Mouse (Mus musculus): Measurements from ENCODE around the gene Zfp286. TPM values are rescaled to one million over a fixed set of nuclear protein-coding genes. Genes with fewer than 3 reads are reported as not detected.
A peak's percentile ranks its signal among the peaks of the same experiment; 100 is the strongest.
"Not testable (repeated sequence)": the region's sequence is repeated elsewhere in the genome, so short reads cannot be mapped to it uniquely, and the experiment has no call there.

The Zfp286 gene
- polyA plus RNA-seq, 1 experiment from 2014 or later: 34.9 TPM

GRCm38 (mm10) chr11:62760755-62761457, 28.4 kb downstream of the Zfp286 start:
- peaks cover 11% of the 10 kb centered on the region; the same call in 1 of the 2 replicates for H3K4me1 ChIP-seq
- ATAC-seq: no peak
- peaks cover 8% of the 10 kb centered on the region for H3K27me3 ChIP-seq
- no peaks in the 10 kb centered on the region for H3K36me3 ChIP-seq (ENCODE audit: poor library complexity, severe bottlenecking)
- no peak overlapping the region for H3K4me3 ChIP-seq
- no peak overlapping the region for H3K27ac ChIP-seq
- no peaks in the 10 kb centered on the region for H3K9me3 ChIP-seq (replicated peaks)
- no peak overlapping the region for H3K4me2 ChIP-seq
- no peak overlapping the region for H3K9ac ChIP-seq
- WGBS: 73% methylated on average over 9 of the region's 9 CpGs

GRCm38 (mm10) chr11:62758491-62758890, 30.8 kb downstream of the Zfp286 start:
- 73% methylated on average over 11 of the region's 11 CpGs for WGBS
- Histone ChIP-seq H3K4me2 (no peak overlapping the region), H3K9ac (no peak overlapping the region), H3K27me3 (peaks cover 13% of the 10 kb centered on the region), H3K27ac (no peak overlapping the region), H3K4me1 (peaks cover 11% of the 10 kb centered on the region; the same call in 1 of the 2 replicates), H3K36me3 (ENCODE audit: poor library complexity, severe bottlenecking) (no peaks in the 10 kb centered on the region), H3K4me3 (no peak overlapping the region), H3K9me3 (replicated peaks) (no peaks in the 10 kb centered on the region)
- no peak for ATAC-seq

GRCm38 (mm10) chr11:62757906-62758305, 31.4 kb downstream of the Zfp286 start:
- Histone ChIP-seq H3K27ac (no peak overlapping the region), H3K4me3 (no peak overlapping the region), H3K9ac (0 out of 2 replicates have a peak overlapping the region, but pooled peaks have one; percentile 52), H3K4me1 (peaks cover 11% of the 10 kb centered on the region; the same call in 1 of the 2 replicates), H3K27me3 (peaks cover 13% of the 10 kb centered on the region), H3K36me3 (ENCODE audit: poor library complexity, severe bottlenecking) (no peaks in the 10 kb centered on the region), H3K4me2 (no peak overlapping the region), H3K9me3 (replicated peaks) (no peaks in the 10 kb centered on the region)
- no peak for ATAC-seq
- WGBS: 85% methylated on average over 6 of the region's 6 CpGs

- peak overlapping the region; percentile 63 for H3K4me2 ChIP-seq
- ATAC-seq: no peak; the same call in 1 of the 2 replicates
- no peak overlapping the region for H3K27ac ChIP-seq
- 8% methylated on average over 7 of the region's 7 CpGs for WGBS
- peaks cover 13% of the 10 kb centered on the region for H3K27me3 ChIP-seq
- peak overlapping the region; percentile 52 for H3K9ac ChIP-seq
- H3K4me1 ChIP-seq: peaks cover 11% of the 10 kb centered on the region; the same call in 1 of the 2 replicates
- no peaks in the 10 kb centered on the region for H3K9me3 ChIP-seq (replicated peaks)
- peak overlapping the region; percentile 38 for H3K4me3 ChIP-seq
- no peaks in the 10 kb centered on the region for H3K36me3 ChIP-seq (ENCODE audit: poor library complexity, severe bottlenecking)
Measured at GRCm38 (mm10) chr11:62757143-62757507, 32.1 kb downstream of the Zfp286 start.

- peak overlapping the region; percentile 63 for H3K4me2 ChIP-seq
- H3K4me1 ChIP-seq: peaks cover 11% of the 10 kb centered on the region; the same call in 1 of the 2 replicates
- H3K4me3 ChIP-seq: peak overlapping the region; percentile 38
- H3K27ac ChIP-seq: no peak overlapping the region
- peaks cover 13% of the 10 kb centered on the region for H3K27me3 ChIP-seq
- H3K36me3 ChIP-seq (ENCODE audit: poor library complexity, severe bottlenecking): no peaks in the 10 kb centered on the region
- peak; percentile 98 for ATAC-seq
- H3K9ac ChIP-seq: peak overlapping the region; percentile 52
- no peaks in the 10 kb centered on the region for H3K9me3 ChIP-seq (replicated peaks)
- 8% methylated on average over 36 of the region's 36 CpGs for WGBS
Measured at GRCm38 (mm10) chr11:62756456-62757142, 32.7 kb downstream of the Zfp286 start.

- H3K4me2 ChIP-seq: no peak within 1 kb of the TSS
- H3K27me3 ChIP-seq: peaks cover 9% of the 10 kb centered on the region
- ATAC-seq: no peak
- H3K27ac ChIP-seq: no peak within 1 kb of the TSS
- no peaks in the 10 kb centered on the region for H3K36me3 ChIP-seq (ENCODE audit: poor library complexity, severe bottlenecking)
- no peak within 1 kb of the TSS for H3K4me3 ChIP-seq
- H3K9me3 ChIP-seq (replicated peaks): no peaks in the 10 kb centered on the region
- H3K4me1 ChIP-seq: peaks cover 11% of the 10 kb centered on the region; the same call in 1 of the 2 replicates
- 91% methylated on average over 8 of the region's 8 CpGs for WGBS
- H3K9ac ChIP-seq: no peak within 1 kb of the TSS
Measured at GRCm38 (mm10) chr11:62752780-62753179, 36.5 kb downstream of the Zfp286 start, which contains the start of gene Gm10428. Gene Gm10428, plus strand, starts transcription at chr11:62753100.

GRCm38 (mm10) chr11:62752191-62752590, 37.1 kb downstream of the Zfp286 start:
- no peak overlapping the region for H3K9ac ChIP-seq
- no peaks in the 10 kb centered on the region for H3K9me3 ChIP-seq (replicated peaks)
- H3K4me3 ChIP-seq: no peak overlapping the region
- WGBS: 65% methylated on average over 11 of the region's 11 CpGs
- no peaks in the 10 kb centered on the region for H3K36me3 ChIP-seq (ENCODE audit: poor library complexity, severe bottlenecking)
- peaks cover 7% of the 10 kb centered on the region; the same call in 1 of the 2 replicates for H3K4me1 ChIP-seq
- H3K4me2 ChIP-seq: no peak overlapping the region
- H3K27ac ChIP-seq: no peak overlapping the region
- peaks cover 7% of the 10 kb centered on the region; the same call in 1 of the 2 replicates for H3K27me3 ChIP-seq
- no peak for ATAC-seq

- H3K9ac ChIP-seq; H3K4me1 ChIP-seq; H3K4me3 ChIP-seq; H3K4me2 ChIP-seq; H3K9me3 ChIP-seq (replicated peaks); ATAC-seq; H3K36me3 ChIP-seq (ENCODE audit: poor library complexity, severe bottlenecking); H3K27me3 ChIP-seq; H3K27ac ChIP-seq: not testable (repeated sequence)
- 90% methylated on average over 13 of the region's 13 CpGs for WGBS
Measured at GRCm38 (mm10) chr11:62749445-62749844, 39.8 kb downstream of the Zfp286 start.

- H3K4me2 ChIP-seq: no peak overlapping the region
- H3K27me3 ChIP-seq: 0 out of 2 replicates have a peak, but pooled peaks cover 3% of the 10 kb centered on the region
- H3K4me3 ChIP-seq: no peak overlapping the region
- 81% methylated on average over 4 of the region's 4 CpGs for WGBS
- no peaks in the 10 kb centered on the region for H3K9me3 ChIP-seq (replicated peaks)
- no peak overlapping the region for H3K27ac ChIP-seq
- peaks cover 7% of the 10 kb centered on the region; the same call in 1 of the 2 replicates for H3K4me1 ChIP-seq
- H3K36me3 ChIP-seq (ENCODE audit: poor library complexity, severe bottlenecking): no peaks in the 10 kb centered on the region
- ATAC-seq: no peak
- no peak overlapping the region for H3K9ac ChIP-seq
Measured at GRCm38 (mm10) chr11:62748062-62748461, 41.2 kb downstream of the Zfp286 start.

- no peak overlapping the region for H3K27ac ChIP-seq
- no peak for ATAC-seq
- 75% methylated on average over 9 of the region's 9 CpGs for WGBS
Measured at GRCm38 (mm10) chr11:62747227-62747626, 42.0 kb downstream of the Zfp286 start.

GRCm38 (mm10) chr11:62746001-62746533, 43.2 kb downstream of the Zfp286 start:
- peak overlapping the region; percentile 40 for H3K4me3 ChIP-seq
- H3K27ac ChIP-seq: no peak overlapping the region
- under 1% methylated on average over 27 of the region's 27 CpGs for WGBS
- peak overlapping the region; percentile 49; the same call in 1 of the 2 replicates for H3K9ac ChIP-seq
- H3K27me3 ChIP-seq: 0 out of 2 replicates have a peak, but pooled peaks cover 3% of the 10 kb centered on the region
- ATAC-seq: peak; percentile 81
- H3K4me1 ChIP-seq: peaks cover 7% of the 10 kb centered on the region; the same call in 1 of the 2 replicates
- H3K9me3 ChIP-seq (replicated peaks): no peaks in the 10 kb centered on the region
- H3K4me2 ChIP-seq: peak overlapping the region; percentile 64
- H3K36me3 ChIP-seq (ENCODE audit: poor library complexity, severe bottlenecking): no peaks in the 10 kb centered on the region

More at GRCm38 (mm10) chr11:62747227-62747626, 42.0 kb downstream of the Zfp286 start:
- 0 out of 2 replicates have a peak, but pooled peaks cover 3% of the 10 kb centered on the region for H3K27me3 ChIP-seq
- H3K36me3 ChIP-seq (ENCODE audit: poor library complexity, severe bottlenecking): no peaks in the 10 kb centered on the region
- H3K4me1 ChIP-seq: peaks cover 7% of the 10 kb centered on the region; the same call in 1 of the 2 replicates
- H3K9ac ChIP-seq: no peak overlapping the region
- no peaks in the 10 kb centered on the region for H3K9me3 ChIP-seq (replicated peaks)
- no peak overlapping the region for H3K4me3 ChIP-seq
- H3K4me2 ChIP-seq: no peak overlapping the region

- no peak overlapping the region for H3K4me2 ChIP-seq
- 48% methylated on average over 5 of the region's 5 CpGs for WGBS
- H3K9me3 ChIP-seq (replicated peaks): no peaks in the 10 kb centered on the region
- H3K27ac ChIP-seq: no peak overlapping the region
- no peak overlapping the region for H3K9ac ChIP-seq
- no peak overlapping the region for H3K4me3 ChIP-seq
- ATAC-seq: peak; percentile 51; the same call in 1 of the 2 replicates
- H3K36me3 ChIP-seq (ENCODE audit: poor library complexity, severe bottlenecking): no peaks in the 10 kb centered on the region
- H3K4me1 ChIP-seq: peaks cover 7% of the 10 kb centered on the region; the same call in 1 of the 2 replicates
- H3K27me3 ChIP-seq: 0 out of 2 replicates have a peak, but pooled peaks cover 3% of the 10 kb centered on the region
Measured at GRCm38 (mm10) chr11:62744103-62744502, 45.2 kb downstream of the Zfp286 start.

Data from forebrain, embryonic 13.5 days (tissue).